Mouse (Mus musculus): ENCODE data around the gene Prkag1. TPM values are rescaled to one million over a fixed set of nuclear protein-coding genes. Genes with fewer than 3 reads are reported as not detected.

The Prkag1 gene
- polyA plus RNA-seq, 3 experiments from 2014 or later: 119 to 137 (median 129) TPM

GRCm38 (mm10) chr15:98852733-98853132 is 21.4 kb upstream of the Prkag1 start:
- ATAC-seq: no peak

GRCm38 (mm10) chr15:98852071-98852470 is 20.8 kb upstream of the Prkag1 start:
- ATAC-seq: no peak

GRCm38 (mm10) chr15:98851229-98851818 is 20.0 kb upstream of the Prkag1 start:
- no peak for ATAC-seq

- ATAC-seq: no peak
These were observed 19.3 kb upstream of the Prkag1 start for GRCm38 (mm10) chr15:98850668-98851067.

DNA sequence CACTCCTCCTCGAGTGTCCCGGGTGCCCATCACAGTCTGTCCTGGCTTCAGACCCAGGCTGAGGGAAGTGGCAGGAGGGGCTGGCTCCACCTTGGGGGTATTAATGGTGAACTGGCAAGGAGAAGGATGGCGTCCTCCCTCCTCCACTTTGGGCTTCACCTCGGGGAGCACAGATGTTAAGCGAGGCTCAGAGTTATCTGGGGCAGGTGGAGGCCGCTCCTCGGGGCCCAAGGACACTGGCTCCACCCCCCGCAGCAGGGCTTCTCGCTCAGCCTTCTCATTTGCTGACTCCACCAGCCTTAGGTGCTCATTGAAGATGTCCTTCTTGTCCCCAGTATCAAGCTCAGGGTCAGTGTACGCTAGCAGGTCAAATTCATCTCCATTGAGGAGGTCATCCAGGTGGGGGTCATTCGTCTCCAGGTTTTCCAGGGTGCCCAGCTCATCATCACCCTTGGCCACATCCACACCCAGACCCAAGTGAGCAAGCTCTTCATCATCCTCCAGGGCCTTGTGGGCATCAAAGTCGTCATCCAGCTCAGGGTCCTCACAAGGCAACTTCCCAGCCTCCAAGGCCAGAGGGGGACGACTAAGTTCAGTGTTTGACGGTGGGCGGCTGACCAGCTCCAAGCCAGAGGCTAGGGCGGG is 18.8 kb upstream of the Prkag1 start:
- ATAC-seq: no peak

DNA sequence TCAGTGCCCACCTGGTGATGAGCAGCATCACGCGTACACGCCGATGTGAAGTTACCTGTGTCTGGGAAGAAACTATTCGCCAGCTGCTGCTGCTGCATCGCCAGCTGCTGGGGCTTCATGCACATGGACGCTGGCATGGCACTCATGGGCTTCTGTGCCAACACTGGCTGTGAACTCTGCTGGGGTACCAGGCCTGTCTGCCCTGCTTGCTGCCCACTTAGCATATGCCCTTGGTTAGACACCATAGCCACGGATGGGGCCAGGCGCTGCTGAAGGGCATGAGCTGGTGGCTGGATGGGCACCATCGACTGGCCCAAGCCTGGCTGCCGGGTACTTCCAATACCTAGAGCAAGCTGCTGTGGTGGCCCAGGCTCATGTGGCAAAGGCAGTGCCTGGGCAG is 17.8 kb upstream of the Prkag1 start:
- ATAC-seq: no peak

GRCm38 (mm10) chr15:98846140-98846539 is 14.8 kb upstream of the Prkag1 start:
- ATAC-seq: no peak

- no peak for ATAC-seq
These were observed 13.8 kb upstream of the Prkag1 start for GRCm38 (mm10) chr15:98845149-98845548.

DNA sequence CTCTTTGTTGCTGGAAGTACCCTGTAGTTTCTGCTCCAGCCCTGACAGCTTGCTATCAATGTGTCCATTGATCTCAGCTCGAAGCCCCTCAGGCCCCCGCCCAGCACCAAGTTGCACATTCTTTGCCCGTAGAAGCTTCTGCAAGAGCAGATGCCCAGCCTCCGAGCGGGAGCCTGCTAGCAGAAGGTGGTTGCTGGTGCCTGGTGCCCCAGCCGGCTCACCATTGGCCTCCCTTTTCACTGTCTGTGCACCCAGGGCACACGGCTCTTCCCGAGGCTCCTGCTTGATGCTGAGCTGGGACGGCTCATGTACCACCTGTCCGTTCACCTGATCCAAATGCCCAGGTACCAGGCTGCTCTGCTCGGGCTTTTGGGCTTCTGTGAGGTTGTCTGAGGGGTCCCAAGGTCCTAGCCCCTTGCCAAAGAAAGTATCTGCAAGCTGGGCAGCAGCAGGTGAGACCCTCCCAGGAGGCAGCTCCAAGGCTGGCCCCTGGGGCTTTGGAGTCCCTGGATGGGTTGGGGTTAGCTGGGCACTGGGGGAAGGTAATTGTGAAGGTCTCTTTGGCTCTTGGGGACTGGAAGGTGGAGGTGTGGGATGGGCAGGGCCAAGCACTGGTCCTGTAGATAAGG is 12.4 kb upstream of the Prkag1 start:
- no peak for ATAC-seq

GRCm38 (mm10) chr15:98839671-98840585 is 8.6 kb upstream of the Prkag1 start:
- no peak for ATAC-seq

DNA sequence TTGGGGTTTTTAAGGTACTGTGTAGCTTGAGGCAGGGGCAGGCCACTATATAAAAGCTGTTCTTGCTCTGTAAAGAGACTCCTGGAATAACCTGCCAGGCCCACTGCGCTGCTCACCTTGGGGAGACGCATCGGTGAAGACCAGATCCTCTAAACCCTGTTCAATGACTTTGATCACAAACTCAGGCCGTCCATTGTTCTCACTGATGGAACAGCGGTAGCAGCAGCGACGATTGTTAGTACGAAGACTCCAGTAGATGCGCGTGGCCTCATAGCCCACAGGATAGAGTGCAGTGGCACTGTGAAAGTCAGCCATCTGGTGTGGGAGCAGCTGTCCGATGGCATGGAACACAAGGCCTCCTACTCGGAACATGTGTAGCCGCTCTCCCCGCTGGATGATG is 7.8 kb upstream of the Prkag1 start:
- no peak for ATAC-seq

GRCm38 (mm10) chr15:98837743-98838103 is 6.4 kb upstream of the Prkag1 start:
- ATAC-seq: no peak

DNA sequence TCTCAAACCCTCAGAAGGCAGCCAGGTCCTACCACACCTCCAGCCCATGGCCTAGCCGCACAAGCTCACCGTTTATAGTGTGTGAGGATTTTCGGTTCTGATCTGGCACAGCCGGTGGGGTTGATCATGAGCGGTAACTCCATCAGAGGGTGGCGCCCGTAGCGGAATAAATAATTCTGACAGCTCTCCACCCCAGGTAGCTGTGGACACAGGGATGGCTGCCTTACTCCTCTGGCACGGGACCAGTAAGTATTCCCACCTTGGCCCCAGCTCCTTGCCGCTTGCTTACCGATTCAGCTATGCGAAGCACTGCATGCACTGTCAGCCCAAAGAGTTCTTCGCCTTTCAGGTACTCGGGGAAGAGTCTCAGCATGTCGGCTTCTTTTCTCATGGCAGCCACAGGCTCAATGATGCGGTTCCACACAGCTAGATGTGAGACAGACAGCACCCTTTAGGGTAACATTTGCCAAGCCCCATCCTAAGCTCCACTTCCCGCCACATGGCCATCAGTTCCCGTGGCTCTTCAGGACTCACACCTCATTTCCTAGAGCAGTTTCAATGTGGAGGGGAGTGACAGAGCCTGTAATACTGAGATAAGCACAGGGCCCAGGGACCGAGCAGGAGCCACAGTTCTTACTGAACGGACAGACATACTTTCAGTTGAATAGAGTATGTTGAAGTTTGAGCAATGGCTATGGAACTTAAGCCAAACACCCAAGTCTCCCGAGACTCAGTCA is 5.9 kb upstream of the Prkag1 start:
- ATAC-seq: no peak

GRCm38 (mm10) chr15:98835291-98835690 is 4.0 kb upstream of the Prkag1 start:
- ATAC-seq: no peak

DNA sequence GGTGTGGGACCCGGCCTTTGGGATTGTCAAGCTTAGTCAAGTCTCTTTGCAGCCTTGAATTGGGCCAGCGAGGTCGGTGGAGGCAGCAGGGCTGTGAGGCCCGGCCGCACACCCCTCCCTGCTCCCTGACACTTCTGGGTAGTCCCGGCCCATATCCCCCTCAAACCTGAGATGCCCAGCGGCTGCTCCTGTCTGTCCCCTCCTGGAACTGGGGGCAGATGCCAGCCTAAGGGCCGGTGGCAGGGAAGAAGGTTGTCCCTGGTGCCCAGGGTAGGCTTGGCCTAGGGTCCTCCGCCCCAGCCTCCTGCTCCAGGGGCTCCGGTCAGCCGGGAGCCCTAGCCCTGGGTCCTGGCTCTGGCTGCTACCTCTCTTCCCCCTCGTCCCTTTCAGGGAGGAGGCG is 2.7 kb upstream of the Prkag1 start:
- no peak for ATAC-seq

GRCm38 (mm10) chr15:98833281-98833680 is 2.0 kb upstream of the Prkag1 start:
- no peak for ATAC-seq

- no peak for ATAC-seq
These were observed 1.1 kb upstream of the Prkag1 start for GRCm38 (mm10) chr15:98832161-98833058.

- peak; percentile 45 for ATAC-seq
These were observed 339 bp upstream of the Prkag1 start for GRCm38 (mm10) chr15:98831684-98832035.

- ATAC-seq: no peak
These were observed 3.7 kb downstream of the Prkag1 start for GRCm38 (mm10) chr15:98827611-98828011.

GRCm38 (mm10) chr15:98823434-98823833 is 7.9 kb downstream of the Prkag1 start:
- ATAC-seq: no peak

- no peak for ATAC-seq
These were observed 9.2 kb downstream of the Prkag1 start for GRCm38 (mm10) chr15:98822147-98822546.

- ATAC-seq: no peak
These were observed 9.9 kb downstream of the Prkag1 start for GRCm38 (mm10) chr15:98821403-98821802.
